Mouse (Mus musculus) cortical plate, adult 2 months (tissue): Measurements from ENCODE around the gene Plk4. TPM values are rescaled to one million over a fixed set of nuclear protein-coding genes. Genes with fewer than 3 reads are reported as not detected.
"Not testable (repeated sequence)": the region's sequence is repeated elsewhere in the genome, so short reads cannot be mapped to it uniquely, and the experiment has no call there.

Experiments
- H3K27ac ChIP-seq: fragments of 200-500 bp; 2 replicates; pipeline ENCODE4 v1.5.1; 2012; ENCODE audit warnings: low read length, control low read depth, inconsistent platforms; ENCODE audit not compliant: insufficient read depth
- H3K4me1 ChIP-seq: fragments of 200-500 bp; 2 replicates; pipeline ENCODE4 v1.6.1; 2011; ENCODE audit warnings: low read length; ENCODE audit not compliant: control insufficient read depth, insufficient read depth
- H3K4me3 ChIP-seq: fragments of 200-500 bp; 2 replicates; pipeline ENCODE4 v1.5.1; 2011; ENCODE audit warnings: mild to moderate bottlenecking, low read length, control low read depth; ENCODE audit not compliant: insufficient read depth
- CTCF ChIP-seq: fragments of 200-500 bp; IDR thresholded peaks from 2 replicates; pipeline ENCODE4 v1.5.1; 2011; ENCODE audit warnings: mild to moderate bottlenecking, control low read depth, low read length; ENCODE audit not compliant: insufficient read depth; ENCODE audit errors: extremely low read depth
- POLR2A ChIP-seq: fragments of 200-500 bp; IDR thresholded peaks from 2 replicates; pipeline ENCODE4 v1.6.1; 2011; ENCODE audit warnings: mild to moderate bottlenecking, low read length, control low read depth; ENCODE audit not compliant: insufficient read depth; ENCODE audit errors: extremely low read depth
- polyA plus RNA-seq: library from polyadenylated mRNA; depleted of rRNA; stranded (reverse); fragments of >200 nt; gene quantifications from 2 replicates; pipeline ENCODE4 v1.2.3, GENCODE M21; 2012; rRNA removed

The Plk4 gene
- polyA plus RNA-seq, 1 experiment: 3.3 TPM

GRCm38 (mm10) chr3:40813275-40813674 is 13.5 kb downstream of the Plk4 start:
- Histone ChIP-seq H3K27ac (no peak overlapping the region), H3K4me1 (peaks cover 1% of the 10 kb centered on the region; the same call in 1 of the 2 replicates), H3K4me3 (no peak overlapping the region)
- TF ChIP-seq CTCF (no peak), POLR2A (no peak)

GRCm38 (mm10) chr3:40845521-40845920 is 45.7 kb downstream of the Plk4 start:
- H3K27ac ChIP-seq, H3K4me1 ChIP-seq: not testable (repeated sequence)
- peak overlapping the region; percentile 68; the same call in 1 of the 2 replicates for H3K4me3 ChIP-seq

GRCm38 (mm10) chr3:40846473-40846956 is 46.7 kb downstream of the Plk4 start, which contains the start of gene Mfsd8:
Mfsd8 (minus strand) TSS chr3:40846886.
- TF ChIP-seq CTCF: peak; percentile 24; the same call in 1 of the 2 replicates
- TF ChIP-seq POLR2A: 0 out of 2 replicates have a peak, but pooled peaks have one; percentile 27
- not testable (repeated sequence) for H3K4me1 ChIP-seq
- H3K4me3 ChIP-seq: peak within 1 kb of the TSS; percentile 68
- H3K27ac ChIP-seq: peak within 1 kb of the TSS; percentile 43

- Histone ChIP-seq H3K27ac (peak within 1 kb of the TSS; percentile 43), H3K4me3 (peak within 1 kb of the TSS; percentile 68)
- H3K4me1 ChIP-seq: not testable (repeated sequence)
These were observed 47.0 kb downstream of the Plk4 start, which contains the start of gene Abhd18 for GRCm38 (mm10) chr3:40846957-40847017. Abhd18 (plus strand) TSS chr3:40846970.

- not testable (repeated sequence) for H3K4me1 ChIP-seq
- H3K27ac ChIP-seq: peak overlapping the region; percentile 20; the same call in 1 of the 2 replicates
- H3K4me3 ChIP-seq: peak overlapping the region; percentile 68
- 0 out of 2 replicates have a peak, but pooled peaks have one; percentile 13 for TF ChIP-seq CTCF
These were observed 47.2 kb downstream of the Plk4 start for GRCm38 (mm10) chr3:40847018-40847417.

GRCm38 (mm10) chr3:40847936-40848335 is 48.1 kb downstream of the Plk4 start:
- peak overlapping the region; percentile 68; the same call in 1 of the 2 replicates for H3K4me3 ChIP-seq
- H3K4me1 ChIP-seq, H3K27ac ChIP-seq: not testable (repeated sequence)

GRCm38 (mm10) chr3:40853123-40853738 is 53.4 kb downstream of the Plk4 start:
- not testable (repeated sequence) for H3K27ac ChIP-seq, H3K4me1 ChIP-seq, H3K4me3 ChIP-seq

Other genes with a start within 250 kb of the Plk4 start
- 0.08 and 0.10 TPM in 2 replicates for gene Slc25a31, start 91.2 kb upstream of the Plk4 start, polyA plus RNA-seq
- 41.4 and 44.4 TPM in 2 replicates for gene Hspa4l, start 55.5 kb upstream of the Plk4 start, polyA plus RNA-seq
- gene Mfsd8, start 46.9 kb downstream of the Plk4 start, polyA plus RNA-seq: 10.1 and 12.4 TPM in 2 replicates
- 19.4 and 20.2 TPM in 2 replicates for gene Abhd18, start 47.0 kb downstream of the Plk4 start, polyA plus RNA-seq
- 0.06 and 0.11 TPM in 2 replicates for gene 1700034I23Rik, start 102.5 kb downstream of the Plk4 start, polyA plus RNA-seq
- gene Larp1b, start 149.8 kb downstream of the Plk4 start, polyA plus RNA-seq: 21.8 and 23.0 TPM in 2 replicates